Mouse (Mus musculus) thymus, postnatal 4 days (tissue): ENCODE measurements around the gene Siglece.
"Not testable (repeated sequence)": the region's sequence is repeated elsewhere in the genome, so short reads cannot be mapped to it uniquely, and the experiment has no call there.

ENCODE experiments used
- DNase-seq: peaks from one replicate; pipeline ENCODE4 v3.0.0; 2021

The Siglece gene

GRCm38 (mm10) chr7:43660002-43660401 lies at the start of gene Siglece:
Gene Siglece (minus strand): TSS chr7:43660161.
- no peak for DNase-seq

GRCm38 (mm10) chr7:43690118-43690517 lies 30.2 kb upstream of the Siglece start, which contains the start of gene Klk14:
Gene Klk14 (plus strand): TSS chr7:43690418.
- DNase-seq, result no peak

GRCm38 (mm10) chr7:43685088-43685487 lies 25.1 kb upstream of the Siglece start:
- DNase-seq, result no peak

- not testable (repeated sequence) for DNase-seq
Measured at GRCm38 (mm10) chr7:43682511-43682910, 22.6 kb upstream of the Siglece start.

- peak; percentile 74 for DNase-seq
Measured at GRCm38 (mm10) chr7:43680960-43681359, 21.0 kb upstream of the Siglece start.

- DNase-seq, result peak; percentile 64
Measured at GRCm38 (mm10) chr7:43678517-43678916, 18.6 kb upstream of the Siglece start.

GRCm38 (mm10) chr7:43675091-43675490 lies 15.1 kb upstream of the Siglece start:
- DNase-seq, result no peak

GRCm38 (mm10) chr7:43672581-43673260 lies 12.8 kb upstream of the Siglece start:
- DNase-seq, result peak; percentile 18

- DNase-seq, result peak; percentile 81
Measured at GRCm38 (mm10) chr7:43671809-43672580, 12.0 kb upstream of the Siglece start, which contains the start of gene Ctu1. Gene Ctu1 (plus strand): TSS chr7:43672016.

GRCm38 (mm10) chr7:43671064-43671808 lies 11.3 kb upstream of the Siglece start:
- no peak for DNase-seq

- peak; percentile 71 for DNase-seq
Measured at GRCm38 (mm10) chr7:43668582-43668981, 8.6 kb upstream of the Siglece start.

GRCm38 (mm10) chr7:43667221-43667620 lies 7.3 kb upstream of the Siglece start:
- not testable (repeated sequence) for DNase-seq

GRCm38 (mm10) chr7:43662804-43663203 lies 2.8 kb upstream of the Siglece start:
- DNase-seq, result no peak

- no peak for DNase-seq
Measured at GRCm38 (mm10) chr7:43656232-43656631, 3.7 kb downstream of the Siglece start.

- no peak for DNase-seq
Measured at GRCm38 (mm10) chr7:43654519-43654918, 5.4 kb downstream of the Siglece start.

GRCm38 (mm10) chr7:43652683-43653082 lies 7.3 kb downstream of the Siglece start:
- no peak for DNase-seq

GRCm38 (mm10) chr7:43643046-43643652 lies 16.8 kb downstream of the Siglece start:
- no peak for DNase-seq

GRCm38 (mm10) chr7:43642587-43642986 lies 17.4 kb downstream of the Siglece start:
- no peak for DNase-seq

- DNase-seq, result no peak
Measured at GRCm38 (mm10) chr7:43637118-43637517, 22.8 kb downstream of the Siglece start.

GRCm38 (mm10) chr7:43636194-43636593 lies 23.8 kb downstream of the Siglece start:
- no peak for DNase-seq

GRCm38 (mm10) chr7:43634500-43634899 lies 25.5 kb downstream of the Siglece start, which contains the start of gene Ceacam18:
Gene Ceacam18 (plus strand): TSS chr7:43634707.
- DNase-seq, result no peak

- DNase-seq, result no peak
Measured at GRCm38 (mm10) chr7:43633940-43634339, 26.0 kb downstream of the Siglece start.
